Mouse (Mus musculus): ENCODE measurements around the gene Gm20388.

- TF ChIP-seq EP300 (optimal IDR thresholded peaks at IDR 0.05), result no peak
- TF ChIP-seq CTCF (IDR thresholded peaks at IDR 0.05; ENCODE audit: low read depth), result no peak
These were observed 3073.5 kb downstream of the Gm20388 start for GRCm38 (mm10) chr8:122984175-122984574.
